Mouse (Mus musculus) brain, embryonic 18.5 days (tissue): ENCODE data around the gene Sh2b3.
A peak's percentile ranks its signal among the peaks of the same experiment; 100 is the strongest.

Source experiments
- DNase-seq: peaks from one replicate; pipeline ENCODE4 v3.0.0-alpha.2; 2012; ENCODE audit warnings: low read depth, low spot score

The Sh2b3 gene

DNA sequence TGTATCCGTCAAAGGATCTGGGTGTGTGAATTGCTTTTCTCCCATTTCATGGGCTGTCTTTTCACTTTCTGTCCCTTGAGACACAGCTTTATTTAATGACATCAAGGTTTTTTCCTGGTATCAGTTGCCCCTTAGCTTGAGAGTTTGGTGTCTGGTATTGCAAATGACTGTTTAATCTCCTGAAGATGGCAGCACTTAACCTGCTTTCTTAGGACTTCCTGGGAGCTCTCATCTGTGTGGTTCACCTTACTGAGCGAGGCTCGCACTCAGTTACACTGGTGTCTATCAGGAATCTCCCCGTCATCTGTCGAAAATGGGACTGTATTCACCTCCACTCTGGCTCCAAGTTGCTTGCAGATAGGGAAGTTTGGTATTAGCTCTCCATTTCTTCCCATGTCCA, 46.4 kb downstream of the Sh2b3 start:
- no peak for DNase-seq

GRCm38 (mm10) chr5:121783862-121784500, 53.5 kb downstream of the Sh2b3 start:
- DNase-seq: no peak

- DNase-seq: no peak
These were observed 55.0 kb downstream of the Sh2b3 start for GRCm38 (mm10) chr5:121782467-121782866.

GRCm38 (mm10) chr5:121780180-121780579, 57.3 kb downstream of the Sh2b3 start:
- no peak for DNase-seq

DNA sequence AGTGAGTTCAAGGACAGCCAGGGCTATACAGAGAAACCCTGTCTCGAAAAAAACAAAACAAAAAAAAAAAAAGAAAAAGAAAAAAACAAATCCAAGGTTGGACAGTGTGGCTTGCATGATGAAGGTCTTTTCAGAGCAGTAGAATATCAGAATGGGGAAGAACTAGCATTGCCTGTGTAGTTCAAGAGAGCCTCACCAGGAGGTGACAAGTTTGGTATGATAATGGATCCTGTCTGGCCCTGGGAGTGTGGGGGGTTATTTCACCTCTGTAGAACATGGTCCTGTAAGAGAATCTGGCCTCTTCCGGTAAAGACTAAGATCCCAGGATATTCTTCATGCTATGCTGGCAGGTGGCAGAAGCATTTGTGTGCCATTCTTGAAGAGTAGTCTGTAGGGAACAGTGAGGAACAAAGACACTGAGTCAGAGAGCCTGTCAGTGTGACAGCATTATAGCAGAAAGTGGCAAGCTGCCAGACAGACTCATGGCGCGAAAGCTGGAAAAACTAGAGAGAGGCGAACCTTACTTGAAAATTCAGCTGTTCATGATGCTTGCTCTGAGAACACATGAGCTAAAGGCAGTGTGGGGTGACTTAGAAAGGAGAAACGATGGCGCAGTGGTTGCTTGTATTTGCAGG, 58.8 kb downstream of the Sh2b3 start:
- peak; percentile 49 for DNase-seq

DNA sequence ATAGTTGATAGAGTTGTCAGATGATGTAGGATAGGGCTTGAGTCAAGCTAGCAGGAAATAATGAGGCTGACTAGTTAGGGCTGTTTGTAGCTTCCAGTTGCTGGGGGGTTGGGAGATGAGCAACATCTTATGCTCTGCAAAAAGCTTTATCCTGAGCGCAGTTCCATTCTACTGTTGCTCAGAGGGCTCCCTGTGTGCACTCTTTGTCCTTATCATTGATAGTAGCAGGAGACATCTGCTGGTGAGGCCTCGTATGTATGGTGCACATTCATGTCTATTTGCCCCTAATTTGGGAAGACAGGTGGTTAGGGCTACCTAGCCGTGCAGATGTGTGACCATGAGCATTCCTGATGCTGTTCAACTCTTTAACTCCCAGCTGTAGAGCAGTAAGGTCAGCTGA, 65.8 kb downstream of the Sh2b3 start:
- no peak for DNase-seq

DNA sequence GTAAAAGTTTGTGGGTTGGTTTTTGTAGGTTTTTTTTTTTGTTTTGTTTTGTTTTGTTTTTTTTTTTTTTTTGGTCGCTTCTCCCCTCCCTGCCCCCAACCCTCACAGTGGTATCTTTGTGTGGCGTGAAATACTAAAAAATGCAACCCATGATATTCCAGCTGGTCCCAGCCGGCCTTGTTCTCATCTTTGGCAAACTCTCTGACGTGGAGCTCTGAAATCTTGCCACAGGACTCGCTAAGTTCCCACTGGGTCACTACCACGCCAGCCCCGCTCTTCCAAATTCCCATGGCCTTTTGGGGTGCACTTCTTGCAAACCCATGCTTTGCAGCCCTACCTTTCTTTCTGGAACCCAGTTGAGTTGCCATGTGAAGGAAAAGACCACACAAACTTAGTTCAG, 67.6 kb downstream of the Sh2b3 start:
- DNase-seq: no peak

DNA sequence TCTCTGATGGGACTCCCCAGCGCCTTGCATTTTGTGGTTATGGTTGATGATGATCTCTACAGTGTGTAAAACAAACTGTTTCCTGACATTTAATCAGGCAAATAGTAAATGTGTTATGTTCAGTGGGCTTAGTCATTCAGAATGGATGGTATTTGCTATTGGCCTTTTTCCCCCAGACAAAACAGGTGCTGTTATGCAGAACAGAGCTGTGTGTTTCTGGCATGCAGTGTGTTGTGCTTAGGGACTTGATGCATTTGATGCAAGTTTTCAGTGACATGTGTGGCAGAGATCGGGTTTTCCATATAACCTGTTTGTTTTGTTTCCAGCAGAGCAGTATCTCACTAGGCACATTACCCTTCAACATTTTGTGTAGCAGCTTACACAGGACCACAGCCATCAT, 69.9 kb downstream of the Sh2b3 start:
- no peak for DNase-seq

DNA sequence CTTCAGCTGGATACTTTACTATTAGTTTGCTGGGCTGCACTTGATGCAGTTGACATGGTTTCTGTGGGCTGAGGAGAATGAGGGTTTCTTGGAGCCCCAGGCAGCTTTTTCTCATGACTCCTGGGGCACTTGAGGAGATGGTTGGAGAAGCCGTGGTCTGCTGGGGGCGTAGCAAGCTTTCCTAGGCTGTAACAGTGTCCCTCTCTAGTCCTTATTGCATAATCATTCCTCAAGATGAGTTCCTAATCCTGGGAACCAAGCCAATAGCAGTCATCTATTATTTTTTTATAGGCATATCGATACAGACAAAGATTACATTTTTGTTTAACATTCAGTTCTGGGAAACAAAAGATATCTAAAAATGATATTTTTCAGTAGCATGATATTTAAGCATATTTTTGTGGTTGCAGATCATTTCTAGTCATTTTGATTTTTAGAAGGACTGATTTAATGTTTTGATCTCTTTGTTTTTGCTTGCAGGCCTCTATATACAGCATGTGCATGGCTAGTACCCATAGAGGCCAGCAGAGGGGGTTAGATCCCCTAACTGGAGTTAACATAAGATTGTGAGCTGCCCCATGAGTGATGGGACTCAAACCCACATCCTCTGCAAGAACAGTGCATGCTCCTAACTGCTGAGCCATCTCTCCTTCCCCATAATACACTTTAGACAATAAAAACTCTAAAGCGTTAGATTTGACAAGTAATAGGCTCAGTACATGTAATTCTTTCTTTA, 71.2 kb downstream of the Sh2b3 start:
- no peak for DNase-seq
